Mouse (Mus musculus) heart, embryonic 11.5 days (tissue): Measurements from ENCODE around the gene Ncoa6. TPM values are rescaled to one million over a fixed set of nuclear protein-coding genes. Genes with fewer than 3 reads are reported as not detected.

Experiments
- ATAC-seq: fragments of 200-750 bp; cut with Nextera tagmentation; replicated peaks from 2 replicates; pipeline ENCODE4 v1.8.0; 2017; ENCODE audit warnings: moderate library complexity; ENCODE audit not compliant: insufficient number of reproducible peaks, low FRiP score, low TSS enrichment
- H3K27ac ChIP-seq: fragments of 300-500 bp; sonication (generic); 2 replicates; pipeline ENCODE4 v1.5.1; 2014; ENCODE audit warnings: mild to moderate bottlenecking, low read depth, low read length
- H3K27me3 ChIP-seq: fragments of 300-500 bp; sonication (generic); 2 replicates; pipeline ENCODE4 v1.6.1; 2014; ENCODE audit warnings: mild to moderate bottlenecking, low read length, mixed read lengths; ENCODE audit not compliant: control insufficient read depth, insufficient read depth
- H3K36me3 ChIP-seq: fragments of 300-500 bp; sonication (generic); 2 replicates; pipeline ENCODE4 v1.6.1; 2014; ENCODE audit warnings: mild to moderate bottlenecking, low read length, moderate library complexity, mixed read lengths; ENCODE audit not compliant: control insufficient read depth, insufficient read depth
- H3K4me1 ChIP-seq: fragments of 300-500 bp; sonication (generic); 2 replicates; pipeline ENCODE4 v1.6.1; 2014; ENCODE audit warnings: low read length; ENCODE audit not compliant: control insufficient read depth, insufficient read depth
- H3K4me2 ChIP-seq: fragments of 300-500 bp; sonication (generic); 2 replicates; pipeline ENCODE4 v1.6.1; 2014; ENCODE audit warnings: mild to moderate bottlenecking, moderate library complexity
- H3K4me3 ChIP-seq: fragments of 300-500 bp; sonication (generic); 2 replicates; pipeline ENCODE4 v1.5.1; 2014; ENCODE audit warnings: low read depth, low read length
- H3K9ac ChIP-seq: fragments of 300-500 bp; sonication (generic); 2 replicates; pipeline ENCODE4 v1.6.1; 2014; ENCODE audit warnings: mild to moderate bottlenecking, low read depth, low read length, moderate library complexity
- H3K9me3 ChIP-seq: fragments of 300-500 bp; sonication (generic); replicated peaks from 2 replicates; pipeline ENCODE4 v1.6.1; 2016; ENCODE audit warnings: low read length; ENCODE audit not compliant: control insufficient read depth
- WGBS: fragments of 180-500 bp; shearing (Covaris S2); extraction: QIAGEN DNeasy Blood & Tissue Kit; methylation state at CpG from one replicate; pipeline ENCODE4 v1.1.7; 2014; ENCODE audit not compliant: insufficient replicate concordance; 5-methylcytosine and 5-hydroxymethylcytosine counted together
- polyA plus RNA-seq: library from polyadenylated mRNA; unstranded; fragments of >200 nt; fragmentation: Nextera tagmentation; extraction: Ambion mirVana; gene quantifications from 2 replicates; pipeline ENCODE4 v1.2.1, GENCODE M21; 2014

Ncoa6 gene
- 18.5 and 24.5 TPM in 2 replicates for polyA plus RNA-seq

DNA sequence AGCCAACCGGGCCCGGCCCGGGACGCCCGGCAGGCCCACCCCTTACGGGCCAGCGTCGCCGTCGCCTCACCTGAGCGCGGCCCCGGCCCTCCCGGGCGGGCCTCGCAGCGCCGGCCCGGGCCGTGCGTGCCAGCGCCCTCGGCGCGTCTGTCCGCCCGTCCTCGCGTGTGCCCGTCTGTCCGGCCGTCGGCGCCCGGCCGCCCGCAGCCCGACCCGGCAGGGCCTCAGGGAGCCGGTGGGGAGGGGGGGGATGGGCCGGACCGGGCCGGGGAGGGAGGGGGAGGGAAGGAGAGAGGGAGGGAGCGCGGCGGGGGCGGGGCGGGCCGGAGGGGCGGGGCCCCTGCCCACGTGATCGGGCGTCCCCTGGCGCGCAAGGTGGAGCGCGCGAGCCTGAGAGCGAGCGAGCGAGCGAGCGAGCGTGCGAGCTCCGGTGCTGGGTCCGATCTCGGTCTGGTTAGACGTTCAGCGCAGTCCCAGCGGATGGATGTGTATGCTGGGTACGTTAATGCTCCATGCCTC is at the start of gene Ncoa6:
TSS of gene Ncoa6 (minus strand) at position 325 of the 519 bp plus-strand sequence.
- Histone ChIP-seq H3K4me3 (peak within 1 kb of the TSS; percentile 97), H3K9me3 (no peaks in the 10 kb centered on the region), H3K27me3 (no peaks in the 10 kb centered on the region), H3K4me2 (peak within 1 kb of the TSS; percentile 88), H3K36me3 (no peaks in the 10 kb centered on the region), H3K9ac (peak within 1 kb of the TSS; percentile 95), H3K4me1 (peaks cover 11% of the 10 kb centered on the region; the same call in 1 of the 2 replicates), H3K27ac (peak within 1 kb of the TSS; percentile 93)
- peak; percentile 71 for ATAC-seq
- WGBS, result under 1% methylated on average over 37 of the region's 72 CpGs

DNA sequence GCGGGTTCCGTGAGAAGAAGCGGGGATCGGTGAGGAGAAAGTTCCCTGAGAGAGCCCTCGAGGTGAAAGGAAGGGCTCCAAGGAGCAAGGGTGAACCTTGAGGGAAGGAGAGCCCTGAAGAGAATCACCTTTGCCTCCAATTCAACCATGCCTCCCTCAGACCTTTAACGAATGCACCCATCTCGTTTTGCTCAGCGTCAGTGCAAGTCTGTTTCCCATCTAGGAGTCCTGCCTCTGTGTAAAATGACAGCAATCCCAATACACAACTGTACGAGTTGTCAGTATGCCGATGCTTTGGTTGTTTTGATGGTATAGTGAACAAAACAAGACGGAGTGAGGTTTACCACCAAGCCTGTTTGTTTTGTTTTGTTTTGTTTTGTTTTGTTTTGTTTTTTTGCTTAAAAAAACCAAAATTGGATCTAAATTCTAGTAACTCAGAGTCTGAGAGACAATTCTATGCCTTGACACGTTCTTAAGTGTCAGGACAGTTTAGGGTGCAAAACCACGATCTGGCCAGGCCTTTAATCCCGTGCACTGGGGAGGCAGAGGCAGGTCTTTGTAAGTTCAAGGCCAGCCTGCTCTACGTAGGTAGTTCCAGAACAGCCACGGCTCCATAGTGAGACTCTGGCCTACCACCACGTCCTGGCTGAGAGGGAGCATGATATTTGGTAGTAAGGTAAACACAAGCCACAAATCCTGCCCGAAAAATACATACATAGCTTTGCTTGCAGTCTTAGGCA is 45.0 kb upstream of the Ncoa6 start:
- peak overlapping the region; percentile 79 for H3K9ac ChIP-seq
- peaks cover 10% of the 10 kb centered on the region for H3K27me3 ChIP-seq
- H3K27ac ChIP-seq, result 0 out of 2 replicates have a peak overlapping the region, but pooled peaks have one; percentile 54
- peak overlapping the region; percentile 95 for H3K4me2 ChIP-seq
- ATAC-seq, result no peak
- 26% methylated on average over 18 of the region's 18 CpGs for WGBS
- H3K9me3 ChIP-seq, result no peaks in the 10 kb centered on the region
- no peaks in the 10 kb centered on the region for H3K36me3 ChIP-seq
- peaks cover 9% of the 10 kb centered on the region for H3K4me1 ChIP-seq
- H3K4me3 ChIP-seq, result peak overlapping the region; percentile 79

DNA sequence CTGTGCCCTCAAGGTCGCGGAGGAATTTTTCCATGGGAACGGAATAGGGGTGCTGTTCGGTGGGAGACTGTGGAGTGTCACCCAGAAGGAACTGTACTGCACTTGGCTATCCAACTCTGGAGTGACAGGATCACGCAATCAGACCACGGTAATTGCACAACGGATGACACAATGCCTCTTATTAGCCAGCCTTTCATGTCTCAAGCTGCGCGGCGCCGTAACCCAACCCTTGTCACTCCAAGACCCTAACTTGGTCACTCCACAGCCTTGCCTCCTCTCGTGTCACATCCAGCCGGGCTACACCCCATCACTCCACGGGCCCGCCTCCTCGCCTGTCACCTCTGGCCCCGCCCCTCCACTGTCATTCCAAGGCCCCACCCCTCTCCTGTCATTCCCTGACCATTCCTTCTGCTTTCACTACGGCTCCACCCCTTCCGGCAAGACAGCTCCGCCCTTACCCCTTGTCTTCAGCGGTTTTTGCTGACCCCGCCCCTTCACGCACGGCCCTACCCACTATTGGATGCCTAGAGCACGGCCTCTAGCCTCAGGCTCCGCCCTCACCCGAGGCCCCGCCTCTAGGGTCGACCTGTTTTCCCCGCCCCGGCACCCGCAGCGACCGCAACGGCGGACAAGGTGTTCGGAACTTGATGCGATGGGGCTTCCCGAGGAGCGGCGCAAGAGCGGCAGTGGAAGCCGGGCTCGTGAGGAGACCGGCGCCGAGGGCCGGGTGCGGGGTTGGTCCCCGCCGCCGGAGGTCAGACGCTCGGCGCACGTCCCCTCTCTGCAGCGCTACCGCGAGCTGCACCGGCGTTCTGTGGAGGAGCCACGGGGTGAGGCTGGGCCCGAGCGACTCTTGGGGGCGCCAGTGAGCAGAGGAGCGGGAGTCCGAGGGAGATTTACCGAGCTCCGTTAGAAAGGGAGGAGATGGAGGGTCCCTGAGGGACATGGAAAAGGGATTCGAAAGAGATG is 44.0 kb upstream of the Ncoa6 start, which contains the start of the genes Acss2 and Ggt7:
TSS of gene Acss2 (plus strand) at position 494 of the 969 bp plus-strand sequence.
TSS of gene Ggt7 (minus strand) at position 783 of the 969 bp plus-strand sequence.
- Histone ChIP-seq H3K9me3 (no peaks in the 10 kb centered on the region), H3K4me1 (peaks cover 9% of the 10 kb centered on the region), H3K4me2 (peak within 1 kb of the TSS; percentile 95), H3K9ac (peak within 1 kb of the TSS; percentile 79), H3K27me3 (peaks cover 16% of the 10 kb centered on the region), H3K4me3 (peak within 1 kb of the TSS; percentile 79), H3K36me3 (no peaks in the 10 kb centered on the region), H3K27ac (peak within 1 kb of the TSS; percentile 54; the same call in 1 of the 2 replicates)
- WGBS, result 4% methylated on average over 70 of the region's 70 CpGs
- ATAC-seq, result peak; percentile 99

DNA sequence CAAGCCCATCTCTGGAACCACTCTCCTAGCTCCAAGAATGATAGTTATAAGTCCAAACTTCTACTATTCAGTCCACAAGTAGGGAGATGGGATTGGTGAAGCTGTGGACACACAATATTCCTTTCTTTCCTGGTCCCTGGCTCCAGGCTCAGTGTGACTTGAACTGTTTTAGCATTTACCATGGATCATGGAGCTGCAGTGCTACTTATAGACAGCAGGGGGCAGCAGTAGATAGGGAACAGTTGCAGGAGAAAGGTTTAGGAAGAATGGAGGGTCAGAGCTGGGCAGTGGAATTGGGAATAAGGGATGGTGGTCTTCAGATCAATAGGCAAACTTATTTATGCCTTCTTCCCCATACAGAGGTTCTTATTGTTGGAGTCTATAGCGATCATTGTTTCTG is 42.2 kb upstream of the Ncoa6 start:
- Histone ChIP-seq H3K9ac (no peak overlapping the region), H3K27ac (no peak overlapping the region), H3K27me3 (peaks cover 16% of the 10 kb centered on the region), H3K4me3 (no peak overlapping the region), H3K36me3 (no peaks in the 10 kb centered on the region), H3K4me2 (no peak overlapping the region), H3K9me3 (no peaks in the 10 kb centered on the region), H3K4me1 (peaks cover 9% of the 10 kb centered on the region)
- ATAC-seq, result no peak
- 0% methylated on average over 1 of the region's 1 CpGs for WGBS

DNA sequence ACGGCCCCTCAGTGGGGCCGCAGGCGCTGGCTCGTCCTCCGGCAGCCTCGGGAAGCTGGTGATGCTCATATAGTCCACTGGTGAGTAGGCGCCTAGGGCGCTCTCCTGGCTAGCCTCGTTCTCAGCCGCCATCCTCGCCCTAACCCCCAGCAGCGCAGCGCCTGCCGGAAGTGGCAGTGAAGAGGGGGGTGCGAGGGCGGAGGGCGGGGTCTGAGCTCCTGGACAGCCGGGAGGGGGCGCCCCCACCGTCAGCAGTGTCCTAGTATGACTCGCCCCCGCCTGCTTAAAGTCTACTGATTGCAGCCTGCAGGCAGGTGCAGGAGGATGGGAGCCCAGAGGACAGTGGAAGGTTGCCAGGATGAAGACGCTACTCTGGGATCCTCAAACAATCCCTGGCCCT is 41.0 kb upstream of the Ncoa6 start:
- Histone ChIP-seq H3K9me3 (no peaks in the 10 kb centered on the region), H3K4me3 (peak overlapping the region; percentile 45), H3K4me1 (peaks cover 9% of the 10 kb centered on the region), H3K36me3 (no peaks in the 10 kb centered on the region), H3K27ac (no peak overlapping the region), H3K27me3 (peaks cover 16% of the 10 kb centered on the region), H3K9ac (peak overlapping the region; percentile 23; the same call in 1 of the 2 replicates), H3K4me2 (peak overlapping the region; percentile 72)
- WGBS, result 1% methylated on average over 23 of the region's 23 CpGs
- ATAC-seq, result no peak

DNA sequence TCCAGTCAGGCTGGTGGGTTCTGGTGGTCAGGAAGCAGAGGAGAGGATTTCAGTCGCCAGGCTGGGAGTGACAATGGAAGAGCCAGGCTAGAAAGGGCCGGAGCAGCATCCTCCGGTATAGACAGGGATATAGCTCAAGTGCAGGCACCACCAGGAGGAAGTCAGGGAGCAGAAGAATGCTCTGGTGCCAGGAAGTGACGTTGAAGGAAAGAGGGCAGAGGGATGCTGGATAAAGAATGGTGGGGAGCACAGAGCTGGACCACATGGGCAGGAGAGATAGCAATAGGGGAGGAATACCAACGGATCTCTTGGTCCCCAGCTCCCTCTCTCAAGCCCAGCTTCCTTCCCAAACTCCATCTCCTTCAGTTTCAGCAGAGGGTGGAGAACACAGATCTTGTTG is 39.8 kb upstream of the Ncoa6 start:
- Histone ChIP-seq H3K27me3 (peaks cover 16% of the 10 kb centered on the region), H3K36me3 (no peaks in the 10 kb centered on the region), H3K4me1 (peaks cover 6% of the 10 kb centered on the region; the same call in 1 of the 2 replicates), H3K9ac (no peak overlapping the region), H3K9me3 (no peaks in the 10 kb centered on the region), H3K27ac (no peak overlapping the region), H3K4me2 (no peak overlapping the region), H3K4me3 (no peak overlapping the region)
- 53% methylated on average over 5 of the region's 5 CpGs for WGBS
- ATAC-seq, result no peak

DNA sequence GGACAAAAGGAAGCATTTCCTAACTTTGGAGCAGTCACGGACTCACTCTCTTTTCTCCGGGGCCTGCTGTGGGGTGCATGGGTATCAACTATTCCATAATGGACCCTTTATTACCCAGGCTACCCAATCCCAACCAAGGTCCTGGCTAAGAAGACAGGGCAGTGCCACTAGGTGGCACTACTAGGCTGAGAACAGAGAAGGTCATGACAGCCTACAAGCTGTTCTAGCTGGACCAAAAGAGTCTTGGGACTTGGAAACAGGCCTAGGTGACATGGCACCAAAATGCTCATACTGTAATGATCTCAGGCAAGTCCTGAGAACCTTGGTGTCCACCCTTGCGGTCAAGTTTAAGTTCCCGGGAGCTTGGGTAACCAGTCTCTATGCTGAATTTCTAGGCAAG is 38.8 kb upstream of the Ncoa6 start:
- H3K27me3 ChIP-seq, result peaks cover 16% of the 10 kb centered on the region
- H3K27ac ChIP-seq, result no peak overlapping the region
- no peak overlapping the region for H3K4me3 ChIP-seq
- no peak overlapping the region for H3K4me2 ChIP-seq
- no peak for ATAC-seq
- WGBS, result 55% methylated on average over 4 of the region's 4 CpGs
- H3K4me1 ChIP-seq, result peaks cover 6% of the 10 kb centered on the region; the same call in 1 of the 2 replicates
- H3K9ac ChIP-seq, result no peak overlapping the region
- H3K36me3 ChIP-seq, result no peaks in the 10 kb centered on the region
- no peaks in the 10 kb centered on the region for H3K9me3 ChIP-seq
